Mouse (Mus musculus): ENCODE data around the gene Pomp. TPM values are rescaled to one million over a fixed set of nuclear protein-coding genes. Genes with fewer than 3 reads are reported as not detected.

Pomp gene
- polyA plus RNA-seq, 1 experiment from 2014 or later: 522 TPM

- WGBS: 55% methylated on average over 5 of the region's 5 CpGs
- Histone ChIP-seq H3K36me3 (no peaks in the 10 kb centered on the region), H3K27ac (no peak overlapping the region), H3K4me3 (replicated peaks) (no peak overlapping the region), H3K27me3 (no peaks in the 10 kb centered on the region), H3K4me1 (replicated peaks) (peaks cover 4% of the 10 kb centered on the region; the same call in 1 of the 2 replicates), H3K9ac (replicated peaks) (no peak overlapping the region), H3K4me2 (replicated peaks) (no peak overlapping the region), H3K9me3 (peaks cover 2% of the 10 kb centered on the region; the same call in 1 of the 2 replicates)
- no peak for ATAC-seq
Measured at GRCm38 (mm10) chr5:147826546-147826945, 33.7 kb upstream of the Pomp start.

DNA sequence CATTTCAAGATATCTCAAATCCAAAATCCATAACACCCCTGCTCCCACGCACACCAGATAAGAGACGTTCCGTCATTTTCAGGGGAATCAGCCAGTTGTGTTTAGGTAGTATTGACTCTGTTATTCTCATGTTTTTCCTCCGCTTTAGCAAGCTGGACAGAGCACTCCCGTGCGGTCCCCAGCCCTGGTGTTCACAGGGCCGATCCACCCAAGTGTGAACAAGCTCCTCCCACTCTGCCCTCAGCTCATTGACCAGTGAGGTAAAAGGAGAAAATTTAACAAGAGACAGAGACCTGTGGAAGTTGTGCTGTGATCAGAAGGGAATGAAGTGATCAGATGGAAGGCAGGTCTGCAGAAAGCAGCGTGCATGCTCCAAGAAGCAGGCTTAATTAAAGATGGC lies 31.4 kb upstream of the Pomp start:
- 56% methylated on average over 8 of the region's 8 CpGs for whole genome bisulfite sequencing
- no peak overlapping the region for H3K4me3 ChIP-seq (replicated peaks)
- H3K36me3 ChIP-seq: no peaks in the 10 kb centered on the region
- H3K9me3 ChIP-seq: no peaks in the 10 kb centered on the region
- H3K27ac ChIP-seq: no peak overlapping the region
- no peak for ATAC-seq
- no peaks in the 10 kb centered on the region for H3K27me3 ChIP-seq
- no peak overlapping the region for H3K4me2 ChIP-seq (replicated peaks)
- peaks cover 4% of the 10 kb centered on the region; the same call in 1 of the 2 replicates for H3K4me1 ChIP-seq (replicated peaks)
- H3K9ac ChIP-seq (replicated peaks): no peak overlapping the region

- Histone ChIP-seq H3K4me3 (replicated peaks) (no peak overlapping the region), H3K36me3 (no peaks in the 10 kb centered on the region), H3K27ac (no peak overlapping the region), H3K9me3 (no peaks in the 10 kb centered on the region), H3K27me3 (no peaks in the 10 kb centered on the region), H3K4me1 (replicated peaks) (peaks cover 6% of the 10 kb centered on the region; the same call in 1 of the 2 replicates), H3K4me2 (replicated peaks) (no peak overlapping the region), H3K9ac (replicated peaks) (no peak overlapping the region)
- no peak for ATAC-seq
- WGBS: 58% methylated on average over 14 of the region's 14 CpGs
Measured at GRCm38 (mm10) chr5:147832842-147833241, 27.4 kb upstream of the Pomp start.

DNA sequence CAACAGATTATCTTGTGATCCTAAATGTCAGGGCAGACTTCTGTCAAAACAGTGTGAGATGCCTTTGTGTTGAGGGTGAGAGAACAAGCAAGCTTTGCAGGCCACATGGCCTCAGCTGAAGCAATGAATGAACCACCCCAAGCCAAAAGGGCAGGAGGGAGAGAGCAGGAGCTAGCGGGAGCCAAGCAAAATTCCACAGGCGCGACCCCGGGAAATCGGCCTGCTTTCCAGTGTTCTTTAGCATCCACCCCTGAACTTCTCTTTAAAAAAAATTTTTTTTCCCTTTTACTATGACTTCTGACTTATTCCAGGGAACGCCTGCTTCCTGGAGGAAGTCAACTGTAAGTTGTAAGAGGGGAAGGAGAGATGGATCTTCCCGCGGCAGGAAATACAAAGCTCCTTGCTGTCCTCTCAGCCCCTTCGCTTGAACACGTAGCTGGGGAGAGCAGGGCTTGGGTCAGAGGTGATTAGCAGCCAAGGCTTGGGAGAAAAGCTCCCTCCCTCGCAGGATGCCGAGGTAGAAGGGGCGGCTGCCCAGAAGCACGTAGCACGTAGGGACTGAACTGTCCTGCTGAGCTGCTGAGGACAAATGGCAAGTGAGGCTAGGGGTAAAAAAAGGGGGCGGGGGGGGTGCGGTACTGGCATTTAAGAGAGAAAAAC lies 25.3 kb upstream of the Pomp start:
- Histone ChIP-seq H3K9me3 (no peaks in the 10 kb centered on the region), H3K4me2 (replicated peaks) (peak overlapping the region; percentile 19; the same call in 1 of the 2 replicates), H3K27me3 (no peaks in the 10 kb centered on the region), H3K4me1 (replicated peaks) (peaks cover 6% of the 10 kb centered on the region; the same call in 1 of the 2 replicates), H3K36me3 (no peaks in the 10 kb centered on the region), H3K4me3 (replicated peaks) (no peak overlapping the region), H3K9ac (replicated peaks) (no peak overlapping the region; the same call in 1 of the 2 replicates), H3K27ac (no peak overlapping the region)
- WGBS: 5% methylated on average over 17 of the region's 17 CpGs
- ATAC-seq: no peak

GRCm38 (mm10) chr5:147839418-147839817 lies 20.8 kb upstream of the Pomp start:
- ATAC-seq: no peak

DNA sequence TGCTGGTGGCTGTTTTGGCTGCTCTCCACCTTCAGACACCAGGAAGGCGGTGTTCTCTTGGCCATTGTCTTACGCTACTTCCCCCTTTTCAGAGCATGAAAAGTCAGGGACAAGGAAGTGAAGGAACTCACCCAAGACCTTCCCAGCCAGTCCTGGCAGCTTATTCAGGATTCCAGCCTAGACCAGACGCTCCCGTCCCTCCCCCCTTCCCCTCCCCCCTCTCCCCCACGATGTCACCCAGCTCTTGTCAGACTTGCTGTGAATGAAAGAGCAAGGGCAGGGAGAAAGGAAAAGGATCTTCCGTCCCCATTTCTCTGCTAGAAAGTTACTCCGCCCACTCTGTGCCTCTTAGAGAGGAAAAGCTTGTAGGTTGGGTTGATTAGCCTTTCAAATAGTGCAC lies 16.9 kb upstream of the Pomp start:
- ATAC-seq: no peak
- Histone ChIP-seq H3K27ac (no peak overlapping the region), H3K4me1 (replicated peaks) (0 out of 2 replicates have a peak, but pooled peaks cover 2% of the 10 kb centered on the region), H3K9me3 (no peaks in the 10 kb centered on the region), H3K27me3 (no peaks in the 10 kb centered on the region), H3K9ac (replicated peaks) (no peak overlapping the region), H3K4me2 (replicated peaks) (no peak overlapping the region), H3K4me3 (replicated peaks) (no peak overlapping the region), H3K36me3 (no peaks in the 10 kb centered on the region)
- 53% methylated on average over 6 of the region's 7 CpGs for WGBS

More at GRCm38 (mm10) chr5:147839418-147839817, 20.8 kb upstream of the Pomp start:
- no peaks in the 10 kb centered on the region for H3K36me3 ChIP-seq
- no peaks in the 10 kb centered on the region for H3K9me3 ChIP-seq
- no peak overlapping the region for H3K4me3 ChIP-seq (replicated peaks)
- H3K4me1 ChIP-seq (replicated peaks): peaks cover 6% of the 10 kb centered on the region; the same call in 1 of the 2 replicates
- H3K9ac ChIP-seq (replicated peaks): no peak overlapping the region
- no peak overlapping the region for H3K27ac ChIP-seq
- no peaks in the 10 kb centered on the region for H3K27me3 ChIP-seq
- WGBS: 84% methylated on average over 12 of the region's 12 CpGs
- H3K4me2 ChIP-seq (replicated peaks): no peak overlapping the region

GRCm38 (mm10) chr5:147845319-147845718 lies 14.9 kb upstream of the Pomp start:
- no peak overlapping the region for H3K9ac ChIP-seq (replicated peaks)
- no peak overlapping the region for H3K4me2 ChIP-seq (replicated peaks)
- WGBS: 82% methylated on average over 3 of the region's 3 CpGs
- no peaks in the 10 kb centered on the region for H3K9me3 ChIP-seq
- 0 out of 2 replicates have a peak, but pooled peaks cover 2% of the 10 kb centered on the region for H3K4me1 ChIP-seq (replicated peaks)
- no peaks in the 10 kb centered on the region for H3K36me3 ChIP-seq
- H3K4me3 ChIP-seq (replicated peaks): no peak overlapping the region
- no peak for ATAC-seq
- no peaks in the 10 kb centered on the region for H3K27me3 ChIP-seq
- no peak overlapping the region for H3K27ac ChIP-seq

- Histone ChIP-seq H3K27me3 (no peaks in the 10 kb centered on the region), H3K4me2 (replicated peaks) (no peak overlapping the region), H3K27ac (no peak overlapping the region), H3K36me3 (no peaks in the 10 kb centered on the region), H3K9ac (replicated peaks) (no peak overlapping the region), H3K4me3 (replicated peaks) (no peak overlapping the region), H3K9me3 (no peaks in the 10 kb centered on the region), H3K4me1 (replicated peaks) (0 out of 2 replicates have a peak, but pooled peaks cover 2% of the 10 kb centered on the region)
- no peak for ATAC-seq
- 57% methylated on average over 5 of the region's 5 CpGs for WGBS
Measured at GRCm38 (mm10) chr5:147847361-147847760, 12.9 kb upstream of the Pomp start.

DNA sequence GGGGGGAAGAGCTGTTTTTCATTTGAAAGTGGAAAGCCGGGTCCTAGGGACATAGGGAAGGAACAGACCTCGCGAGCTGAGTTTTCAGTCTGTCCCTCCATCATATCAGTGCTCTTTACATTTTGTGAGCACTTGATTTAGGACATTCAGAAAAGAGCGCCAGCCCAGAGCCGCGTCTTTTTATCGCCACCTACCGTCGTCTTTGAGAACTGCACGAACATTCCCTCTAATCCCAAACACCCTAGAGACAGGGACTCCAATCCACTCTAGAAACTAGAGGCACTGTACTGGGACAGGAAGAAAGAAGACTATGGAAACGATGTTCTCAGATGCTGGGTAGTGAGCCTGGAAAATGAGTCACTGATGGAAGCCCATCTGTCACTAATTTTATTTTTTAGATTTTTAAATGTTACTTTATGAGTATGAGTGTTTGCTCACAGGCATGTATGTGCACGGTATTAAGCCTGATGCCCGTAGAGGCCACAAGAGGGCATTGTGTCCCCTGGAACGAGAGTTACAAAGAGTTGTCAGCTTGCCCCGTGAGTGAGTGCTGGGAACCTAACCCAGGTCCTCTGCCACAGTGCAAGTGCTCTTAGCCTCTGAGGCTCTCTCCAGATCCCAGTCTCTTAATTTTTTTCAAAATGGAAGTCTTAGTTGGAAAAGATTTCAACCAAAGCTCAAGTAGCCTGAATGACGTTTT lies 11.9 kb upstream of the Pomp start:
- no peaks in the 10 kb centered on the region for H3K9me3 ChIP-seq
- H3K4me2 ChIP-seq (replicated peaks): peak overlapping the region; percentile 36
- no peaks in the 10 kb centered on the region for H3K36me3 ChIP-seq
- no peak overlapping the region for H3K4me3 ChIP-seq (replicated peaks)
- 25% methylated on average over 16 of the region's 16 CpGs for WGBS
- ATAC-seq: 0 out of 2 replicates have a peak, but pooled peaks have one; percentile 50
- H3K4me1 ChIP-seq (replicated peaks): 0 out of 2 replicates have a peak, but pooled peaks cover 2% of the 10 kb centered on the region
- H3K9ac ChIP-seq (replicated peaks): no peak overlapping the region
- no peak overlapping the region for H3K27ac ChIP-seq
- no peaks in the 10 kb centered on the region for H3K27me3 ChIP-seq

- H3K4me3 ChIP-seq (replicated peaks): no peak overlapping the region
- no peaks in the 10 kb centered on the region for H3K36me3 ChIP-seq
- 82% methylated on average over 7 of the region's 7 CpGs for WGBS
- H3K9me3 ChIP-seq: no peaks in the 10 kb centered on the region
- no peak overlapping the region for H3K9ac ChIP-seq (replicated peaks)
- H3K4me2 ChIP-seq (replicated peaks): no peak overlapping the region
- ATAC-seq: no peak
- no peaks in the 10 kb centered on the region for H3K27me3 ChIP-seq
- H3K4me1 ChIP-seq (replicated peaks): 0 out of 2 replicates have a peak, but pooled peaks cover 2% of the 10 kb centered on the region
- H3K27ac ChIP-seq: no peak overlapping the region
Measured at GRCm38 (mm10) chr5:147850194-147850593, 10.1 kb upstream of the Pomp start.

GRCm38 (mm10) chr5:147860076-147860448 lies 199 bp upstream of the Pomp start:
- 1% methylated on average over 18 of the region's 18 CpGs for WGBS
- H3K27me3 ChIP-seq: no peaks in the 10 kb centered on the region
- H3K27ac ChIP-seq: peak overlapping the region; percentile 72
- H3K4me1 ChIP-seq (replicated peaks): peaks cover 23% of the 10 kb centered on the region
- peaks cover 29% of the 10 kb centered on the region for H3K36me3 ChIP-seq
- peak overlapping the region; percentile 89 for H3K9ac ChIP-seq (replicated peaks)
- H3K9me3 ChIP-seq: no peaks in the 10 kb centered on the region
- peak; percentile 77 for ATAC-seq
- H3K4me3 ChIP-seq (replicated peaks): peak overlapping the region; percentile 98
- H3K4me2 ChIP-seq (replicated peaks): peak overlapping the region; percentile 94

DNA sequence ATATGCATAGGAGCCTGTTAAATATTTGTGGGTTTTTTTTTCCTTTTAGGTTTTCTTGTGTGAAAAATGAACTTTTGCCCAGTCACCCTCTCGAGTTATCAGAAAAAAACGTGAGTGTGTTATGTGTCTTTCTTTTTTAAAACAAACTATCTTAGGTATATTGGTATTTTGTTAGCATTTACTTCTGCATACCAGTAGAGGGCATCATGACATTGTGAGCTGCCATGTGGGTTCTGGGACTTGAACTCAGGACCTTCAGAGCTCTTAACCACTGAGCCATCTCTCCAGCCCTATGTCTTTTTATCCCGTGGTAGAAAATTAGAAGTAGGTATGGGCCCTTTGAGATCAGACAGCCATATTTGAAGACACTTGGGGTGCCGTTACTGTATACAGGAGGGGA lies 8.4 kb downstream of the Pomp start:
- Histone ChIP-seq H3K4me3 (replicated peaks) (no peak overlapping the region), H3K27me3 (no peaks in the 10 kb centered on the region), H3K27ac (no peak overlapping the region), H3K4me2 (replicated peaks) (no peak overlapping the region), H3K9me3 (no peaks in the 10 kb centered on the region), H3K9ac (replicated peaks) (no peak overlapping the region), H3K36me3 (peaks cover 97% of the 10 kb centered on the region), H3K4me1 (replicated peaks) (no peaks in the 10 kb centered on the region)
- WGBS: 96% methylated on average over 4 of the region's 4 CpGs
- no peak for ATAC-seq
